Comparison of ENCODE assay signal across 11 mouse cellular contexts in the genomic region with DNA sequence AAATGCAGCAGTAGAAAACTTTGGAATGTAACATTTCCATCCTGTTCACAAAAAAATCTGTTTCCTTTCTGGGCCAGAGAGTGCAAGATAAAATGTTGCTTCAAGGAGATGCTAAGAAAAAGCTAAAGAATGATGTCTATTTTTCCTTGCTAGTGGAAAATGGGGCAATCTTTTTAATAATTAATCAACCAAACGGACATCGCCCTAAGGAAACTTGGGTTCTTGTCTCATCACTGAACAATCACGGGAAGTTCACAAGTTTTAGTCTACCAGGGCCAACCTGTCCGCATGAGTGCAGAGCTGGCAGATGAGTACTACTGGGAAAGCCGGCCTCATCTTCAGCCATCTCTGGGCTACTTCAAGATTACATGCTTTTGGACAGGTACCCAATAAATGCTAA.
"Had no signal": no experiment of that assay in that cellular context is flagged by ENCODE, and none has a peak within 500 bp of the region (broad histone marks: within the 10 kb centered on the region; RNA-seq: fewer than 3 reads in every experiment).

No protein-coding gene starts in this region.

- H3K27ac ChIP-seq: intestine, embryonic 15.5 days; limb, embryonic 13.5 days; liver, embryonic 13.5 days; midbrain, embryonic 13.5 days; stomach, embryonic 15.5 days had no signal

- H3K4me2 ChIP-seq: intestine, embryonic 15.5 days; limb, embryonic 13.5 days; liver, embryonic 13.5 days; midbrain, embryonic 13.5 days; stomach, embryonic 15.5 days had no signal

- H3K27me3 ChIP-seq: intestine, embryonic 15.5 days; limb, embryonic 13.5 days; liver, embryonic 13.5 days; midbrain, embryonic 13.5 days; stomach, embryonic 15.5 days had no signal

- DNase-seq: left cerebral cortex, postnatal 4 days; liver, embryonic 13.5 days; lung, adult 18-20 months; lung, postnatal 36 days; right cerebral cortex, postnatal 14 days; thymus, adult 2 months; thymus, postnatal 25 days had no signal

- ATAC-seq: intestine, embryonic 15.5 days; midbrain, embryonic 13.5 days had no signal

- H3K9ac ChIP-seq: intestine, embryonic 15.5 days; limb, embryonic 13.5 days; liver, embryonic 13.5 days; midbrain, embryonic 13.5 days; stomach, embryonic 15.5 days had no signal

- H3K4me3 ChIP-seq: intestine, embryonic 15.5 days; limb, embryonic 13.5 days; liver, embryonic 13.5 days; midbrain, embryonic 13.5 days; stomach, embryonic 15.5 days had no signal

- H3K9me3 ChIP-seq: intestine, embryonic 15.5 days; limb, embryonic 13.5 days; liver, embryonic 13.5 days; midbrain, embryonic 13.5 days; stomach, embryonic 15.5 days had no signal

- H3K36me3 ChIP-seq: intestine, embryonic 15.5 days; limb, embryonic 13.5 days; liver, embryonic 13.5 days; midbrain, embryonic 13.5 days; stomach, embryonic 15.5 days had no signal

- H3K4me1 ChIP-seq: intestine, embryonic 15.5 days; limb, embryonic 13.5 days; liver, embryonic 13.5 days; midbrain, embryonic 13.5 days; stomach, embryonic 15.5 days had no signal
